Mouse (Mus musculus): ENCODE measurements around the gene Plin2. TPM values are rescaled to one million over a fixed set of nuclear protein-coding genes. Genes with fewer than 3 reads are reported as not detected.
"Not testable (repeated sequence)": the region's sequence is repeated elsewhere in the genome, so short reads cannot be mapped to it uniquely, and the experiment has no call there.

Gene Plin2
- polyA plus RNA-seq, 1 experiment: 25.5 TPM

DNA sequence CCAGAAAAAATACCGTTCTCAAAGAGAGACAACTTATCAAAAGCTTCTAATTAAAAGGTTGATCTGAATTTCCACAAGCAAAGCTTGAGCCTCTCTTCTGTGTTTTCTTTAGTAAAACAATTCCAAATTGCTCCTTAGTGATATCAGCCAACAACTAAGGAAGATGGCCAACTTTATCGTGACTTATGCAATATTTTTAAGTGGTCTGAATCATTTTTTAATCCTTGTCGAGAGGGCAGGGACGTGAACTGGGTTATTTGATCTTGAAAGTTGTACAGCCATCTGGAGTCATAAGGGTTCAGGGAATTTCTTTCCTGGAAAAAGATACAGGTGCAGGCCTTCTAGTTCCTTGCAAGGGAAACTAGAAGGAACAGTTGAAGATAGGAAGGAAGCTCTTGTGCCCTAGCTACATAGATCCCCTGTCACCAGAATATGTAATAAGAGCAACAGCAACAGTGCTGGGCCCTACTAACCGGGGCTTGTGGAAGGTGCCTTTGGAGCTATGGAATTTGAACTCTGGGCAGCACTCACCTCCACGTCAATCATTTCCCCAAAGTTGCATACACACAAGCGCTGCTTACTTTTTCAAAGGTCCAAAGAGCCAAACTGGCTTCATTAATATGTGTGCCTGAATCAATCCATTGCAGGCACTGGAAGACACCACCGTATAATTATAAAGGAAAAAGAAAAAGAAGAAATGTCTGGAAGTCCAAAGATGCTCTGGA lies 884 bp upstream of the Plin2 start:
- Histone ChIP-seq H3K4me3 (replicated peaks; ENCODE audit: insufficient read depth, low read depth, low read length) (no peak overlapping the region), H3K27ac (ENCODE audit: insufficient read depth, low read length) (no peak overlapping the region), H3K4me1 (ENCODE audit: control insufficient read depth, insufficient read depth, low read length) (peaks cover 8% of the 10 kb centered on the region), H3K27me3 (ENCODE audit: control insufficient read depth, insufficient read depth, low read length) (no peaks in the 10 kb centered on the region)
- no peak for TF ChIP-seq CTCF (IDR thresholded peaks at IDR 0.05; ENCODE audit: borderline replicate concordance, insufficient read depth, low read depth, low read length)
- TF ChIP-seq POLR2A (IDR thresholded peaks at IDR 0.05; ENCODE audit: borderline replicate concordance, insufficient read depth, low read length): no peak
- 90% methylated on average over 8 of the region's 8 CpGs for WGBS
- no peak for DNase-seq

DNA sequence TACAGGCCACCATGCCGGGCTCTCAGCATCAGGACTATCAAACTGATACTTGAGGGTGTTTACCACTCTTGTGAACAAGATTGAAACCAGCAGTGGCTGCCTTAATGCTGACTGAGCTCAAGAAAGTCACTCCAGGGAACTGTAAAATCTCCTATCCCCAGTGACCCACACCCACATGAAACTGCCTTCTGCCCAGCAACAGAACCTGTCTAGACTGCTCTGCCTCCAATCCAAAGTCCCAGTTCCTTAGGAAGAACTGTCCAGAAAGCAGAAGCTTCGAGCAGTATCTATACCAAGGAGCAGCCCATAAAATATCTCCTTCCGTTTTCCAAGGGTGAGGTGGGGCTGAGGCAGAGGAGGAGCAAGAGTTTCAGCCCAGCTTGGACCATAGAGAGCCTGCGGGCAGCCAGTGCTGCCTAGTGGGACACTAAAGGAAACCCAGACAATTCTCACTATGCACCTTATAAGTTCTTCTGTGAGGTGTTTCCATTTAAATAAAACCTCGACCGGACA lies 563 bp downstream of the Plin2 start:
- DNase-seq: peak in 1 of 2 experiments; percentile 35
- H3K27ac ChIP-seq (ENCODE audit: insufficient read depth, low read length); H3K27me3 ChIP-seq (ENCODE audit: control insufficient read depth, insufficient read depth, low read length); H3K4me1 ChIP-seq (ENCODE audit: control insufficient read depth, insufficient read depth, low read length): not testable (repeated sequence)
- WGBS: 19% methylated on average over 6 of the region's 6 CpGs
- H3K4me3 ChIP-seq (replicated peaks; ENCODE audit: insufficient read depth, low read depth, low read length): peak overlapping the region; percentile 88

DNA sequence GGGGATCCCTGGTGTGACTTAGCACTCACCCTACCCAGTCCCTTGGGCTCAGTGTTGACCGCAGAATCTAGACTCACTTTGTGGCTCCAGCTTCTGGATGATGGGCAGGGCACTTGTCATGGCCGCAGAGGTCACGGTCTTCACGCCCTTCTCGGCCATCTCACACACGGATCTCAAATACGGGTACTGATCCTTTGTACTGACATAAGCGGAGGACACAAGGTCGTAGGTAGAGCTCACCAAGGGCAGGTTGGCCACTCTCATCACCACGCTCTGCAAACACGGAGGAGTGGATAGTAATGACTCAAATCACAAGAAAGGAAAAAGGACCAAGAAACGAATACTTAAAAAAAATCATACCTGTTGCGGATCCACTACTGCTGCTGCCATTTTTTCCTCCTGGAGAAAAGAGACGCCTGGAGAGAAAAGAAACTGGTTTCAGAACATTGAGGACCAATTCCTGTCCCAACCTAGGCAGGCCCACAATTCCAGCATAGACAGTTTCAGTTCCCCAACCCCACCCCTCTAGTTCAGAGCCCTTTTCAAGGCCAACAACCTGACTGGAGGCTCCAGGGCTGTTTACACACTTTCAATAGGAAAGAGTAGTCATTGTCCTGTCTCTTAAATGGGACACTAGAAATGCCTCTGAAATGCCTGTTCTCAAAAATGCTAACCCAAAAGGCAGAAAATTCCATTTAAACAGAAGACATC lies 1.4 kb downstream of the Plin2 start:
- Histone ChIP-seq H3K27ac (ENCODE audit: insufficient read depth, low read length) (no peak overlapping the region), H3K4me1 (ENCODE audit: control insufficient read depth, insufficient read depth, low read length) (peaks cover 6% of the 10 kb centered on the region), H3K27me3 (ENCODE audit: control insufficient read depth, insufficient read depth, low read length) (no peaks in the 10 kb centered on the region), H3K4me3 (replicated peaks; ENCODE audit: insufficient read depth, low read depth, low read length) (no peak overlapping the region)
- TF ChIP-seq POLR2A (IDR thresholded peaks at IDR 0.05; ENCODE audit: borderline replicate concordance, insufficient read depth, low read length): no peak
- TF ChIP-seq CTCF (IDR thresholded peaks at IDR 0.05; ENCODE audit: borderline replicate concordance, insufficient read depth, low read depth, low read length): no peak
- no peak for DNase-seq
- 98% methylated on average over 14 of the region's 14 CpGs for WGBS

DNA sequence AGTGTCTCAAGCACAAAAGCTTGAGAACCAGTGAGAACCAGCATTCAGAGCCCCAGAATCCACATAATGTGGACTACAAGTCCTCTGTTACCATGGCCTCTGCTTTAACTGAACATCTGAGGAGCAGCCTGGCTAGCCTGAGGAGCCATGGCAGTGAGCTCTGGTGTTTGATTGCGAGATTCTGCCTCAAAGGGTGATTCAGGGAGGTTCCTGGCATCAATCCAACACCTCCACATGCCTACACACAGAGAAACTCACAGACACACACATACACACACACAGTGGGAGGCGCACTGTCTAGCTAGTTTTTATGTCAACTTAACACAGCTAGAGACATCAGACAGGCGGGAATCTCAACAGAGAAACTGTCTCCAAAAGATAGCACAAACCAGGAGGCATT lies 4.3 kb downstream of the Plin2 start:
- no peak for DNase-seq
- TF ChIP-seq CTCF (IDR thresholded peaks at IDR 0.05; ENCODE audit: borderline replicate concordance, insufficient read depth, low read depth, low read length): no peak
- TF ChIP-seq POLR2A (IDR thresholded peaks at IDR 0.05; ENCODE audit: borderline replicate concordance, insufficient read depth, low read length): no peak
- no peaks in the 10 kb centered on the region for H3K4me1 ChIP-seq (ENCODE audit: control insufficient read depth, insufficient read depth, low read length)
- no peak overlapping the region for H3K27ac ChIP-seq (ENCODE audit: insufficient read depth, low read length)
- no peak overlapping the region for H3K4me3 ChIP-seq (replicated peaks; ENCODE audit: insufficient read depth, low read depth, low read length)
- no peaks in the 10 kb centered on the region for H3K27me3 ChIP-seq (ENCODE audit: control insufficient read depth, insufficient read depth, low read length)
- 87% methylated on average over 3 of the region's 3 CpGs for WGBS

DNA sequence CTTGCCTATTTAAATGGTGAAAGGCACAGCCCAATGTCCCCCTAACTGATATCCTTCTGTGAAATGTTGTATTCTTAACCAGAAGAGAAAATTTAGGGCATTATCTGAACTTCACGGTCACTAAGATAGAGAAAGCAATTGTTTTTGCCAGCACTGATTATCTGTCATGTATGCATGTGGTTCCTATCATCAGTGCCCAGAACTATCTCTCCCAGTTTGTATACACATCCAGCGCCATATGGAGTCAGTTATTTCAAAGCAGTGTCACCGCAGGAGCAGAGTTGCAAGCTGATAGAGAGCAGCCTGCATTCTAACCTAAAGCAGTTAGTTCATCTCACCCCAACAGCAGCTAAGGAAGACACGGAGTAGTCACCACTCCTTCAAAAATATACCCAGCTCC lies 5.9 kb downstream of the Plin2 start:
- TF ChIP-seq CTCF (IDR thresholded peaks at IDR 0.05; ENCODE audit: borderline replicate concordance, insufficient read depth, low read depth, low read length) (no peak), POLR2A (IDR thresholded peaks at IDR 0.05; ENCODE audit: borderline replicate concordance, insufficient read depth, low read length) (no peak)
- peak in 1 of 2 experiments; percentile 54 for DNase-seq
- Histone ChIP-seq H3K4me3 (replicated peaks; ENCODE audit: insufficient read depth, low read depth, low read length) (no peak overlapping the region), H3K4me1 (ENCODE audit: control insufficient read depth, insufficient read depth, low read length) (no peaks in the 10 kb centered on the region), H3K27me3 (ENCODE audit: control insufficient read depth, insufficient read depth, low read length) (no peaks in the 10 kb centered on the region), H3K27ac (ENCODE audit: insufficient read depth, low read length) (no peak overlapping the region)
- 52% methylated on average over 4 of the region's 4 CpGs for WGBS

DNA sequence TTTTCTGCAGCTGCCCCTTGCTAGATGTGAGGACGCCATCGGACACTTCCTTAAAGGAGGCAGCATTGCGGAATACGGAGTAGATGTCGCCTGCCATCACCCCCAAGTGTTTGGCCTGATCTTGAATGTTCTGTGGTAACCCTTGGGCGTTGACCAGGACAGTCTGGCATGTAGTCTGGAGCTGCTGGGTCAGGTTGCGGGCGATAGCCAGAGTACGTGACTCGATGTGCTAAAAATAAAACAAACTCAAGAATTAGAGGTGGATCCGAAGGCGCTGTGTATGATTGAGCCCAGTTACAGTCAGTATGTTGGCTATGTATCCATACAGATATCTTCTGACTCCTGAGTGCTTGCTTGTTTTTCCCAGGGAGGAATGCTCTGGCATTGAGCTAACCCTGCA lies 12.7 kb downstream of the Plin2 start:
- 85% methylated on average over 12 of the region's 12 CpGs for WGBS
- Histone ChIP-seq H3K27ac (ENCODE audit: insufficient read depth, low read length) (no peak overlapping the region), H3K4me3 (replicated peaks; ENCODE audit: insufficient read depth, low read depth, low read length) (no peak overlapping the region), H3K4me1 (ENCODE audit: control insufficient read depth, insufficient read depth, low read length) (no peaks in the 10 kb centered on the region), H3K27me3 (ENCODE audit: control insufficient read depth, insufficient read depth, low read length) (no peaks in the 10 kb centered on the region)
- TF ChIP-seq CTCF (IDR thresholded peaks at IDR 0.05; ENCODE audit: borderline replicate concordance, insufficient read depth, low read depth, low read length): no peak
- no peak for TF ChIP-seq POLR2A (IDR thresholded peaks at IDR 0.05; ENCODE audit: borderline replicate concordance, insufficient read depth, low read length)
- DNase-seq: no peak

DNA sequence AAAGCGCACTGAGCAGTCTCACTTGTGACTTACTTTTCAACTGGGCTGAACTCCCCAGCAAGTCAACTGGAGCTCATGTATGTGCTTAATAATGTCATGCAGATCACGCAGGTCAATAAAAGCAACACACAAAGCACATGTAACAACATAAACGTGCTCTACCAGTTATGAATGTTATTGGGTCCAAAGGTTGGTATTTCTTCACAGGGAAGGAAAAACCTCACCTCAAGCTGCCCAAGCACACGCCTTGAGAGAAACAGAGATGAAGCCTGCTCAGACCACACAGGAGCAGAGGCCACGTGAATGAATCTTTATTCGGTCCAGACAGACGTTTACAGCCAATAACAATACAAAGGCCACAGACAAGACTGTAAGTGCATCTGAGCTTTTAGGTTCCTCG lies 13.4 kb downstream of the Plin2 start:
- not testable (repeated sequence) for H3K4me3 ChIP-seq (replicated peaks; ENCODE audit: insufficient read depth, low read depth, low read length); DNase-seq; H3K27ac ChIP-seq (ENCODE audit: insufficient read depth, low read length); H3K4me1 ChIP-seq (ENCODE audit: control insufficient read depth, insufficient read depth, low read length); H3K27me3 ChIP-seq (ENCODE audit: control insufficient read depth, insufficient read depth, low read length)
- 97% methylated on average over 8 of the region's 8 CpGs for WGBS

DNA sequence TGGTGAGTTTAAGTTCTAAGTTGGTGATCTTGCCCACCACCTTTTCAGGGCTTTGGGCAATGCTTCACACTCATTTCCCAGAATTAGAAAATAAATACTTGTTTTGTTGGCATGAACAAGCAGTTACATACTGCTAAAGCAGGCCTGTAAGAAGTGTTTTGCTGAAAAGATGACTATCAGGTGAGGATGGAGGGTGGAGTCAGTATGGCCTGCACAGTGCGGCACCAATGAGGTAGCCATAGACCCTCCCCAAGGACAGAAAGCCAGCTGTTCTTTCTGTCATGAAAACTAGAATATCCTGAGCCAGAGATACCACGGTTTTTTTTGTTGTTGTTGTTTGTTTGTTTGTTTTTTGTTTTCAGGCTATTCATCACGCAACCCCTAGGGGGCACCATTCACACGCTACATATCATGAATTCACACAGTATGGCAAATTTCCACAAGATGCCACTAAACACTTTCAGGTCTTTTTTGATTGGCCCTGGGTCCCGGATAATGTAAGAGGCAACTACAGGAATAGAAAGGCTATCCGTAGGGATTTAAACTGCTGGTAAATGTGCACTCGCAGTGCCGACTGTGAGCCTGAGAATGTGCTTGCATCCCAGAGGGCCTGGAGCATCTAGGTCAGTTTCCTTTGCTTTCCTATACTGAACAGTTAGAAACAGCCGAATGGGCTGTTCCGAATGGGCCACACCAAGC lies 18.0 kb downstream of the Plin2 start:
- H3K27ac ChIP-seq (ENCODE audit: insufficient read depth, low read length): no peak overlapping the region
- 51% methylated on average over 10 of the region's 10 CpGs for WGBS
- peak; percentile 49 to 56 for DNase-seq
- TF ChIP-seq POLR2A (IDR thresholded peaks at IDR 0.05; ENCODE audit: borderline replicate concordance, insufficient read depth, low read length) (no peak), CTCF (IDR thresholded peaks at IDR 0.05; ENCODE audit: borderline replicate concordance, insufficient read depth, low read depth, low read length) (peak; percentile 40; the same call in 1 of the 2 replicates)
- peak overlapping the region; percentile 30 for H3K4me3 ChIP-seq (replicated peaks; ENCODE audit: insufficient read depth, low read depth, low read length)
- no peaks in the 10 kb centered on the region for H3K4me1 ChIP-seq (ENCODE audit: control insufficient read depth, insufficient read depth, low read length)
- H3K27me3 ChIP-seq (ENCODE audit: control insufficient read depth, insufficient read depth, low read length): no peaks in the 10 kb centered on the region

DNA sequence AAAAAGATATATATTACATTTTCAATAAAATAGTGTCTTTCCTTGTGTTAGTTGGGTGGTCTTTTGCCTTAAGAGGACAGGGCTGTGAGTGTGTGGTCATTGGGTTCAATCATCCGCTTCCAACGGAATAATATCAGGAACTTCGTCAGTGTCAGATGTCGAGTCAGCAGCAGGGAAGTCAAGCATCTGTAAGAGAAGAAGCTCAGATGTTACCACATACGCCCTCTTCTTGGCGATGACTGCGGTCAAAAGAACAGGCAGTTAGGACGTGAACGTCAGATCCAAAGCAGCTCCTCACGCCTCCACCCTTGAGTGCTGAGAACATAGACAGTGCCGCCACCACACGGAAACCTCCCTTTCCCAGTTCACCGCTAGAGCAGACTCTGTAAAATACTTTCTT lies 21.5 kb downstream of the Plin2 start:
- not testable (repeated sequence) for H3K4me3 ChIP-seq (replicated peaks; ENCODE audit: insufficient read depth, low read depth, low read length); H3K4me1 ChIP-seq (ENCODE audit: control insufficient read depth, insufficient read depth, low read length); DNase-seq; H3K27ac ChIP-seq (ENCODE audit: insufficient read depth, low read length); H3K27me3 ChIP-seq (ENCODE audit: control insufficient read depth, insufficient read depth, low read length)
- WGBS: 89% methylated on average over 11 of the region's 13 CpGs

DNA sequence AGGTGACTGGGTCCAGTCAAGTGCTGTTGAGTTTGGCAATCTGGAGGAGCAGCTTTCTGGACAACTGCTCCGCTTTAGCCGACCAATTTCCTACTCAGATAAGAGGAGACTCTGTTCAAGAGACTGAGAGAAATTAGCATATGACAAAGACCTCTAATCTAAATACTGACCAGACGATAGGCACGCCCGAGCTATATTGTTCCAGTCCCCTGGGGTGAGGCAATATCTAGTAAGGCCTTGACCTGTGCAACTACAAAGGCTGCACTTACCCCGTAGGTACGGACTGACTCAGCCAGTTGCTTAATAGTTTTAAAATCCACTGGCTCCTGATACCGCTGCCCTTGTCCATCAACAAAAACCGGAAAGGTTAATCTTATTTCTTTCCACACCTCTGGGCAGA lies 32.3 kb downstream of the Plin2 start:
- H3K4me1 ChIP-seq (ENCODE audit: control insufficient read depth, insufficient read depth, low read length); DNase-seq; H3K27ac ChIP-seq (ENCODE audit: insufficient read depth, low read length); H3K27me3 ChIP-seq (ENCODE audit: control insufficient read depth, insufficient read depth, low read length); H3K4me3 ChIP-seq (replicated peaks; ENCODE audit: insufficient read depth, low read depth, low read length): not testable (repeated sequence)
- WGBS: 89% methylated on average over 9 of the region's 9 CpGs

DNA sequence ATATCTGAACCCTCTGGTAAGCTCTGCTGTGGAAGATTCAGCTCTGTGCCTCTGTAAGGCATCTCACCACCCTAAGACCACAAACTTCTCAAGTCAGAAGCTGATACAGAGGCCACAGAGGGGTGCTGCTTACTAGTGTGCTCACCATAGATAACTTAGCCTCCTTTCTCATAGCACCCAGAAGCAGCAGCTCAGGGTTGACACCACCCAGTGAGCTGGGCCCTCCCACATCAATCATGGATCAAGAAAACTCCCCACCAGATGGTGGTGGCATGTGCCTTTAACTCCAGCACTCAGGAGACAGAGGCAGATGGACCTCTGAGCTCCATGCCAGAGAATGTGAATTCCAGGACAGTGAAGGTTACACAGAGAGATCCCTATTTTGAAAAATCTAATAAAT lies 35.0 kb downstream of the Plin2 start:
- peak; percentile 28 to 61 for DNase-seq
- not testable (repeated sequence) for H3K27me3 ChIP-seq (ENCODE audit: control insufficient read depth, insufficient read depth, low read length); H3K4me3 ChIP-seq (replicated peaks; ENCODE audit: insufficient read depth, low read depth, low read length); H3K27ac ChIP-seq (ENCODE audit: insufficient read depth, low read length); H3K4me1 ChIP-seq (ENCODE audit: control insufficient read depth, insufficient read depth, low read length)
